Mouse (Mus musculus) liver, embryonic 12.5 days (tissue): Measurements from ENCODE around the gene Gm43638. TPM values are rescaled to one million over a fixed set of nuclear protein-coding genes. Genes with fewer than 3 reads are reported as not detected.
"Not testable (repeated sequence)": the region's sequence is repeated elsewhere in the genome, so short reads cannot be mapped to it uniquely, and the experiment has no call there.

Experiments used
- ATAC-seq: fragments of 200-750 bp; cut with Nextera tagmentation; 2 replicates; pipeline ENCODE4 v1.8.0; 2017; ENCODE audit warnings: moderate number of reproducible peaks, mild to moderate bottlenecking, moderate library complexity
- H3K27ac ChIP-seq: fragments of 300-500 bp; sonication (generic); 2 replicates; pipeline ENCODE4 v1.5.1; 2016; ENCODE audit warnings: mild to moderate bottlenecking
- H3K27me3 ChIP-seq: fragments of 300-500 bp; sonication (generic); replicated peaks from 2 replicates; pipeline ENCODE4 v1.6.1; 2016; ENCODE audit warnings: mild to moderate bottlenecking, moderate library complexity
- H3K36me3 ChIP-seq: fragments of 300-500 bp; sonication (generic); 2 replicates; pipeline ENCODE4 v1.6.1; 2016; ENCODE audit warnings: mild to moderate bottlenecking, moderate library complexity
- H3K4me1 ChIP-seq: fragments of 300-500 bp; sonication (generic); 2 replicates; pipeline ENCODE4 v1.6.1; 2016
- H3K4me2 ChIP-seq: fragments of 300-500 bp; sonication (generic); 2 replicates; pipeline ENCODE4 v1.6.1; 2016; ENCODE audit warnings: mild to moderate bottlenecking, moderate library complexity
- H3K4me3 ChIP-seq: fragments of 300-500 bp; sonication (generic); 2 replicates; pipeline ENCODE4 v1.5.1; 2016; ENCODE audit warnings: mild to moderate bottlenecking, moderate library complexity
- H3K9ac ChIP-seq: fragments of 300-500 bp; sonication (generic); 2 replicates; pipeline ENCODE4 v1.6.1; 2016; ENCODE audit warnings: mild to moderate bottlenecking, moderate library complexity
- H3K9me3 ChIP-seq: fragments of 300-500 bp; sonication (generic); replicated peaks from 2 replicates; pipeline ENCODE4 v1.6.1; 2016; ENCODE audit warnings: mild to moderate bottlenecking, moderate library complexity
- WGBS: fragments of 180-500 bp; shearing (Covaris S2); methylation state at CpG from one replicate; pipeline ENCODE4 v1.1.7; 2016; ENCODE audit not compliant: insufficient replicate concordance; 5-methylcytosine and 5-hydroxymethylcytosine counted together
- polyA plus RNA-seq: library from polyadenylated mRNA; unstranded; fragments of >200 nt; fragmentation: Nextera tagmentation; extraction: Ambion mirVana; gene quantifications from 2 replicates; pipeline ENCODE4 v1.2.1, GENCODE M21; 2016

Gene Gm43638
- polyA plus RNA-seq, 1 experiment from 2014 or later, result not detected

- Histone ChIP-seq H3K9me3 (no peaks in the 10 kb centered on the region), H3K9ac (no peak overlapping the region), H3K27me3 (no peaks in the 10 kb centered on the region), H3K4me3 (no peak overlapping the region), H3K36me3 (no peaks in the 10 kb centered on the region), H3K4me1 (no peaks in the 10 kb centered on the region), H3K27ac (no peak overlapping the region), H3K4me2 (no peak overlapping the region)
- 77% methylated on average over 3 of the region's 3 CpGs for WGBS
- ATAC-seq, result no peak
Measured at GRCm38 (mm10) chr5:87456216-87456850, 30.3 kb downstream of the Gm43638 start.

GRCm38 (mm10) chr5:87455519-87455918 is 31.1 kb downstream of the Gm43638 start:
- no peak for ATAC-seq

GRCm38 (mm10) chr5:87452514-87452913 is 34.1 kb downstream of the Gm43638 start:
- not testable (repeated sequence) for H3K4me1 ChIP-seq, H3K9ac ChIP-seq, H3K27me3 ChIP-seq, H3K27ac ChIP-seq, H3K4me3 ChIP-seq, H3K9me3 ChIP-seq, H3K4me2 ChIP-seq, H3K36me3 ChIP-seq, ATAC-seq
- 66% methylated on average over 4 of the region's 5 CpGs for WGBS

More at GRCm38 (mm10) chr5:87455519-87455918, 31.1 kb downstream of the Gm43638 start:
- Histone ChIP-seq H3K9ac (no peak overlapping the region), H3K36me3 (no peaks in the 10 kb centered on the region), H3K4me1 (no peaks in the 10 kb centered on the region), H3K27ac (no peak overlapping the region), H3K4me3 (no peak overlapping the region), H3K9me3 (no peaks in the 10 kb centered on the region), H3K27me3 (no peaks in the 10 kb centered on the region), H3K4me2 (no peak overlapping the region)

GRCm38 (mm10) chr5:87436264-87436663 is 50.3 kb downstream of the Gm43638 start:
- H3K36me3 ChIP-seq, result no peaks in the 10 kb centered on the region
- ATAC-seq, result no peak
- H3K9ac ChIP-seq, result no peak overlapping the region
- no peak overlapping the region for H3K4me3 ChIP-seq
- no peaks in the 10 kb centered on the region for H3K9me3 ChIP-seq
- H3K4me1 ChIP-seq, result no peaks in the 10 kb centered on the region
- no peak overlapping the region for H3K27ac ChIP-seq
- H3K4me2 ChIP-seq, result no peak overlapping the region
- 35% methylated on average over 3 of the region's 3 CpGs for WGBS
- H3K27me3 ChIP-seq, result no peaks in the 10 kb centered on the region

GRCm38 (mm10) chr5:87425676-87426075 is 60.9 kb downstream of the Gm43638 start:
- H3K36me3 ChIP-seq, result no peaks in the 10 kb centered on the region
- H3K4me3 ChIP-seq, result no peak overlapping the region
- H3K27ac ChIP-seq, result no peak overlapping the region
- no peaks in the 10 kb centered on the region for H3K4me1 ChIP-seq
- H3K9me3 ChIP-seq, result no peaks in the 10 kb centered on the region
- ATAC-seq, result no peak
- no peak overlapping the region for H3K4me2 ChIP-seq
- 51% methylated on average over 3 of the region's 3 CpGs for WGBS
- no peak overlapping the region for H3K9ac ChIP-seq
- H3K27me3 ChIP-seq, result no peaks in the 10 kb centered on the region

- H3K4me1 ChIP-seq, H3K27me3 ChIP-seq, H3K36me3 ChIP-seq, H3K9ac ChIP-seq, H3K4me2 ChIP-seq, H3K27ac ChIP-seq, ATAC-seq, H3K4me3 ChIP-seq, H3K9me3 ChIP-seq: not testable (repeated sequence)
- WGBS, result 77% methylated on average over 1 of the region's 2 CpGs
Measured at GRCm38 (mm10) chr5:87424041-87424440, 62.6 kb downstream of the Gm43638 start, which contains the start of gene Ugt2b38. Gene Ugt2b38 (minus strand): TSS chr5:87424203.

Other genes with a start within 250 kb of the Gm43638 start
- gene Ugt2b37, start 232.0 kb downstream of the Gm43638 start, polyA plus RNA-seq, result not detected in 2 replicates
- not detected in 2 replicates for gene Ugt2a3, start 149.6 kb downstream of the Gm43638 start, polyA plus RNA-seq
- gene Ugt2b38, start 62.6 kb downstream of the Gm43638 start, polyA plus RNA-seq, result not detected in 2 replicates
- not detected in 2 replicates for gene Ugt2a2, start 4.5 kb downstream of the Gm43638 start, polyA plus RNA-seq
- gene Ugt2a1, start 4.1 kb upstream of the Gm43638 start, polyA plus RNA-seq, result not detected in 2 replicates
- gene Sult1b1, start 51.4 kb upstream of the Gm43638 start, polyA plus RNA-seq, result 0.48 and 0.64 TPM in 2 replicates
- gene Sult1d1, start 82.2 kb upstream of the Gm43638 start, polyA plus RNA-seq, result 0.89 and 1.0 TPM in 2 replicates
- gene Sult1e1, start 104.8 kb upstream of the Gm43638 start, polyA plus RNA-seq, result not detected in 2 replicates
- not detected in 2 replicates for gene Csn1s1, start 179.4 kb upstream of the Gm43638 start, polyA plus RNA-seq
- not detected in 2 replicates for gene Csn2, start 212.8 kb upstream of the Gm43638 start, polyA plus RNA-seq